Mouse (Mus musculus) kidney, postnatal 0 days (tissue): ENCODE measurements around the gene Mmd. TPM values are rescaled to one million over a fixed set of nuclear protein-coding genes. Genes with fewer than 3 reads are reported as not detected.

Source experiments
- ATAC-seq: fragments of 200-750 bp; cut with Nextera tagmentation; replicated peaks from 2 replicates; pipeline ENCODE4 v1.8.0; 2017; ENCODE audit warnings: low read depth, moderate number of reproducible peaks, moderate TSS enrichment, moderate library complexity; ENCODE audit not compliant: low FRiP score
- DNase-seq: peaks from one replicate; pipeline ENCODE4 v3.0.0-alpha.2; 2016; ENCODE audit warnings: low spot score
- H3K27ac ChIP-seq: fragments of 300-500 bp; sonication (generic); 2 replicates; pipeline ENCODE4 v1.5.1; 2014; ENCODE audit warnings: mild to moderate bottlenecking
- H3K27me3 ChIP-seq: fragments of 300-500 bp; sonication (generic); 2 replicates; pipeline ENCODE4 v1.6.1; 2014; ENCODE audit warnings: low read length, mixed read lengths; ENCODE audit not compliant: insufficient read depth
- H3K36me3 ChIP-seq: fragments of 300-500 bp; sonication (generic); 2 replicates; pipeline ENCODE4 v1.6.1; 2014; ENCODE audit warnings: low read length, mixed read lengths; ENCODE audit not compliant: insufficient read depth
- H3K4me1 ChIP-seq: fragments of 300-500 bp; sonication (generic); replicated peaks from 2 replicates; pipeline ENCODE4 v1.6.1; 2014; ENCODE audit warnings: antibody characterized with exemption, low read length, mixed read lengths; ENCODE audit not compliant: insufficient read depth
- H3K4me2 ChIP-seq: fragments of 300-500 bp; sonication (generic); 2 replicates; pipeline ENCODE4 v1.6.1; 2014; ENCODE audit warnings: mild to moderate bottlenecking, low read length, moderate library complexity, mixed read lengths
- H3K4me3 ChIP-seq: fragments of 300-500 bp; sonication (generic); replicated peaks from 2 replicates; pipeline ENCODE4 v1.5.1; 2014; ENCODE audit warnings: low read depth, low read length
- H3K9ac ChIP-seq: fragments of 300-500 bp; sonication (generic); 2 replicates; pipeline ENCODE4 v1.6.1; 2014; ENCODE audit warnings: low read depth, low read length
- H3K9me3 ChIP-seq: fragments of 300-500 bp; sonication (generic); replicated peaks from 2 replicates; pipeline ENCODE4 v1.6.1; 2016; ENCODE audit warnings: low read length, inconsistent platforms, mixed read lengths
- CTCF ChIP-seq: IDR thresholded peaks from 2 replicates; pipeline ENCODE4 v1.5.1; 2016; ENCODE audit warnings: antibody characterized with exemption, low read depth, mild to moderate bottlenecking, moderate library complexity
- WGBS: fragments of 180-500 bp; shearing (Covaris S2); extraction: QIAGEN DNeasy Blood & Tissue Kit; methylation state at CpG from one replicate; pipeline ENCODE4 v1.1.7; 2014; 5-methylcytosine and 5-hydroxymethylcytosine counted together
- polyA plus RNA-seq: library from polyadenylated mRNA; unstranded; fragments of >200 nt; fragmentation: Nextera tagmentation; extraction: Ambion mirVana; gene quantifications from 2 replicates; pipeline ENCODE4 v1.2.1, GENCODE M21; 2015

Gene Mmd
- polyA plus RNA-seq, 1 experiment from 2014 or later, result 29.8 TPM

DNA sequence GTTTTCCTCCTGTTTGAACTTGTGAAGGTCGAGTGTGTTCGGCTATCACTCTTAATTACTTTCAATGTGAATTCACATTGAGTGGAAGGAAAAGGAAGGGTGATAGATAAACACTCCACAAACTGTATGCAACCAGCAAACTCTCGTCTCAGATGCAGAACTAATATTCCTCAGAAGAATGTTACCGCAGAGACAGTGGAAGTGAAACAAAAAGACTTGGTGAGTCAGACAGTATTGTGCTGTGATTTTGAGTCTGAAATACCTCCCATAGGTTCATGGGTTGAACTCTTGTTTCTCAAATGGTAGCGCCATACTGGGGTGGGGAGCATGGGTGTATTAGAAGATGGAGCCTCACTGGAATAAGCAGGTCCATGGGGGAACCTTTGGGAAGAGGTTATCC, 14.0 kb upstream of the Mmd start:
- DNase-seq, result no peak
- Histone ChIP-seq H3K4me2 (no peak overlapping the region), H3K4me1 (peaks cover 5% of the 10 kb centered on the region; the same call in 1 of the 2 replicates), H3K9me3 (no peaks in the 10 kb centered on the region), H3K27ac (no peak overlapping the region), H3K9ac (no peak overlapping the region), H3K36me3 (no peaks in the 10 kb centered on the region), H3K27me3 (no peaks in the 10 kb centered on the region), H3K4me3 (no peak overlapping the region)
- WGBS, result 78% methylated on average over 5 of the region's 5 CpGs
- no peak for ATAC-seq
- TF ChIP-seq CTCF, result no peak

DNA sequence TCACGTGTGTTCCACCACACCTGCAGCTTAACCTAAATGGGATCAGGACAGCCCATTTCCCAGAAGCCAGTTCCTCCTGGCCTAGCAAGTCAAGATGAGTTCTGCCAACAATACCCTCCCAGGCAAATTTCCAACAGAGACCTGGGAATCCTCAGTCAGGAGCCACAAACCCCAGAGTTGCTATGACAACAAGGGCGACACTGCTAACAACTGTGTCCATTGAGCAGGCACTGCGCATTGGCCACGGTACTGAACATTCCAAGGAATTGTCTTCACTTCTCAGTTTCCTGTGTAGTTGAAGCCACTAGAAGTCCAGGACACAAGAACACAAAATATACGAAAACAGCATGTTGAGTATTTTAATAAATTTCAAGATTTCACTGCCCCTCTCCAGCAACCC, 11.6 kb upstream of the Mmd start:
- TF ChIP-seq CTCF, result no peak
- Histone ChIP-seq H3K9me3 (no peaks in the 10 kb centered on the region), H3K27me3 (no peaks in the 10 kb centered on the region), H3K27ac (no peak overlapping the region), H3K36me3 (no peaks in the 10 kb centered on the region), H3K4me1 (no peaks in the 10 kb centered on the region), H3K4me2 (no peak overlapping the region), H3K4me3 (no peak overlapping the region), H3K9ac (no peak overlapping the region)
- DNase-seq (no peak), ATAC-seq (no peak)
- 78% methylated on average over 5 of the region's 5 CpGs for WGBS

DNA sequence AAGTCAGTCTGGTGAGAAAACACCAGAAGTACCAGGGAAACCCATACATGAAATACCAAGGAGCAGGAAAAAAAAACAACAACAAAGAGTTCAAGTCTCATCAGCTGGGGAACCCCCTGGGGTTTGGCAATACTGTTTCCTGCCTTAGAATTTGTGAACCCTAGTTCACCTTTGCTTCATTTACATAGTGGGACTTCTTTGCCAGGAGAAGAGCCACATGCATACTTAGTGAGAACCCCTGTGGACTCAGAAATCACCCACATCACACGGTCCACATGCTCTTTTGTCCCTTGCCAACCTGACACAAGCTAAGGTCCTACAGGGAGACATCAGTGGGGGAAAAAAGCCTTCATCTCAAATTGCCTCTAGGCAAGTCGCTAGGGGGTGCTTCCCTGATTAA, 10.6 kb upstream of the Mmd start:
- Histone ChIP-seq H3K4me2 (no peak overlapping the region), H3K4me1 (no peaks in the 10 kb centered on the region), H3K27ac (no peak overlapping the region), H3K4me3 (no peak overlapping the region), H3K36me3 (no peaks in the 10 kb centered on the region), H3K9ac (no peak overlapping the region), H3K9me3 (no peaks in the 10 kb centered on the region), H3K27me3 (no peaks in the 10 kb centered on the region)
- TF ChIP-seq CTCF, result no peak
- ATAC-seq (no peak), DNase-seq (no peak)
- 36% methylated on average over 2 of the region's 2 CpGs for WGBS

DNA sequence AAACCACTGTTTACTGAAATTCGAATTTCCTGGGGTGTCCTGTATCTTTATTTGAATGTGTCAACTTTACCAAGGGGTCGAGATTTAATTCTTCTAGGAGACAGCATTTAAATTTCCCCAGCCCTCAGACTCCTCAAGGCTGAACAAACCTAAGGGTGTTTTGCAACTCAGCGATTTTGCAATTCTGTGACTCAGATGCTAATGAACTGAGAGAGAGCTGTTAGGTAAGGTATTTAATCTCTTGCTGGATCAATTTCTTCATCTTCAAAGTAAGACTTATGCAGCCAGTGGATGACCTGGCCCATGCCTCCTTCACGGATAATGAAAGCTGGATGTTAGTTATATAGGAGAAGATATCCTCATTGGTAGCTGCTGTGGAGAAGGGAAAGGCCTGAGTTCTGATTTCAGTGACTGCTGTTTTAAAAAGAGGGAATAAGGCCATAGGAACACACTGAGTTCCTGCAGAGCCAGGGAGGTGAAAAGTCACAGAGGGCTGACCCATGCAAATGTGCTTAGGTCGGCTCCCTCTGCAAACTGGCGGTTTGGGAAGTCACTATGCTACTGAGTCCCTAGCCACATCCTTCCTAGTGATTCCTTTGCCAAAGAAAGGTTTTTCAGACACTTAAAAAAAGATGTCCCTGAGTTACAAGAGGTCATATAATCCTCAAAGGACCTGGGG, 8.5 kb upstream of the Mmd start:
- DNase-seq (no peak), ATAC-seq (no peak)
- no peak overlapping the region for H3K4me2 ChIP-seq
- H3K4me3 ChIP-seq, result no peak overlapping the region
- no peaks in the 10 kb centered on the region for H3K27me3 ChIP-seq
- H3K36me3 ChIP-seq, result no peaks in the 10 kb centered on the region
- 26% methylated on average over 6 of the region's 6 CpGs for WGBS
- TF ChIP-seq CTCF, result no peak
- H3K9ac ChIP-seq, result no peak overlapping the region
- H3K9me3 ChIP-seq, result no peaks in the 10 kb centered on the region
- H3K4me1 ChIP-seq, result no peaks in the 10 kb centered on the region
- H3K27ac ChIP-seq, result no peak overlapping the region

DNA sequence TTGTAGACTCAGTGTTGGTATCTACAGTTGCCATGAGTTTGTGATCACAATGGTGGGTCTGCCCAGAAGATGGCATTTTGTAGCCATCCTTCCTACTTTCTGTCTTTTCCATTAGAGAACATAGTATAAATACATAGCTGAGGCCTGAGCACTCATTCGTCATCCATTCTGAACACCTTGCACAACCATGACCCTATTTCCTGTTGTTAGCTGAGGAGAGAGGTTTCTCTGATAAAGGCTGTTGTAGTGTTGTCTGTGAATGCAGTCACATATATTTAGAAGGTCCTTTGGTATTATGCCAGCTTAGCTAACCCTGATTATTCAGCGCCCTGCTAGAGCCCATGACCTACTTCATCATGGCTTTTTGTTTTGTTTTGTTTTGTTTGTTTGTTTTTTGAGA, 7.4 kb upstream of the Mmd start:
- Histone ChIP-seq H3K9ac (no peak overlapping the region), H3K9me3 (no peaks in the 10 kb centered on the region), H3K36me3 (no peaks in the 10 kb centered on the region), H3K27me3 (no peaks in the 10 kb centered on the region), H3K4me3 (no peak overlapping the region), H3K4me1 (no peaks in the 10 kb centered on the region), H3K27ac (no peak overlapping the region), H3K4me2 (no peak overlapping the region)
- ATAC-seq, result no peak
- no peak for DNase-seq
- 72% methylated on average over 2 of the region's 2 CpGs for WGBS
- TF ChIP-seq CTCF, result no peak

DNA sequence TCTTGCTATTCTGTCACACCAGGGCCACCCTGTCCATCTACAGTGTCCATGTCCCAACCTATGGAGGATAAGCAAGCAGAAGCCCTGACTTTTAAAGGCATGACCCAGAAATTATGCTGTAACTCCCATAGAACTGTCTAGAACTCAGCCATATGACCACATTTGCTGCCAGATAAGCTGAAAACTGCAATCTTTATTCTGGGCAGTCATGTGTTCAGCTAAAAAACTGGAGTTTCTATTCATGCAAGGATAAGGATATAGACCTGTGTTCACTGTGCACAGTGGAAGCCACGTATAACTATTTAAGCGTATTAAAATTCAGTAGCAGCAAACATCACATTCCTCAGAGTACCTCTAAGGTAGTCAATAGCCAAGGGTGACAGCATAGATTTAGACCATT, 6.0 kb upstream of the Mmd start:
- Histone ChIP-seq H3K4me2 (no peak overlapping the region), H3K27me3 (no peaks in the 10 kb centered on the region), H3K9me3 (no peaks in the 10 kb centered on the region), H3K36me3 (no peaks in the 10 kb centered on the region), H3K4me3 (no peak overlapping the region), H3K4me1 (no peaks in the 10 kb centered on the region), H3K27ac (no peak overlapping the region), H3K9ac (no peak overlapping the region)
- TF ChIP-seq CTCF, result no peak
- 96% methylated on average over 2 of the region's 2 CpGs for WGBS
- no peak for DNase-seq
- no peak for ATAC-seq

DNA sequence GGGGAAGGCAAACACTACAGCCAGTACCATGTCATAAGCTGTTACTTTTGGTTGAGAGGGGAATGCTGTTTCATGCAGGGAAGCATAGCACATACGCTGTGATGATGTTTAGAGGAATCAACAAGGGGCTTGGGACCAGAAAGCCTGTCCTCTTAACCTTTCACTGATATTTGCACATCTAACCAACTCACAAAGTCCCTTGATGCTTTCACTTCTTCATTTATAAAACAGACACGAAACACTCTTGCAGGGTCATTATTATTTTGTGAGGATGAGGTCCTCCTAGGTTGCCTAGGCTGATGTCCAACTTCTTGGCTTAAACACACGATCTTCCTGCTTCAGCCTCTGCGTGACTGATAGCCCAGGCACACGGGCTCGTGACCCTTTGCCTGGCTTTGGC, 3.6 kb upstream of the Mmd start:
- Histone ChIP-seq H3K9ac (no peak overlapping the region), H3K36me3 (no peaks in the 10 kb centered on the region), H3K27me3 (no peaks in the 10 kb centered on the region), H3K4me3 (no peak overlapping the region), H3K9me3 (no peaks in the 10 kb centered on the region), H3K4me1 (peaks cover 12% of the 10 kb centered on the region; the same call in 1 of the 2 replicates), H3K27ac (no peak overlapping the region), H3K4me2 (no peak overlapping the region)
- DNase-seq, result no peak
- WGBS, result 75% methylated on average over 6 of the region's 6 CpGs
- ATAC-seq, result no peak
- TF ChIP-seq CTCF, result no peak
